Mouse (Mus musculus) macrophage (primary cell): ENCODE measurements around the gene Grb7. TPM values are rescaled to one million over a fixed set of nuclear protein-coding genes. Genes with fewer than 3 reads are reported as not detected.
A peak's percentile ranks its signal among the peaks of the same experiment; 100 is the strongest.

Source experiments
- H3K27ac ChIP-seq: fragments of 350-480 bp; formaldehyde crosslinking; 2 replicates; pipeline ENCODE4 v1.9.0; 2021
- H3K36me3 ChIP-seq: fragments of 350-480 bp; formaldehyde crosslinking; 2 replicates; pipeline ENCODE4 v1.9.0; 2021; ENCODE audit errors: inconsistent target
- H3K4me3 ChIP-seq: fragments of 350-480 bp; formaldehyde crosslinking; 2 replicates; pipeline ENCODE4 v1.9.0; 2021; ENCODE audit errors: inconsistent target
- H3K79me2 ChIP-seq: fragments of 350-480 bp; formaldehyde crosslinking; 2 replicates; pipeline ENCODE4 v1.9.0; 2021; ENCODE audit errors: inconsistent target
- WGBS: methylation state at CpG from one replicate; pipeline ENCODE4 v1.1.7; 2026; ENCODE audit warnings: inconsistent platforms; ENCODE audit not compliant: missing documents; 5-methylcytosine and 5-hydroxymethylcytosine counted together
- polyA plus RNA-seq: library from polyadenylated mRNA; stranded (reverse); fragments of 250-400 nt; gene quantifications from 3 replicates; pipeline ENCODE4 v1.2.4, GENCODE M21; 2018; ENCODE audit warnings: inconsistent platforms

Gene Grb7
- polyA plus RNA-seq, 1 experiment from 2014 or later: 0.06 TPM

- no peaks in the 10 kb centered on the region for H3K79me2 ChIP-seq
- no peaks in the 10 kb centered on the region for H3K36me3 ChIP-seq
- H3K27ac ChIP-seq: no peak overlapping the region
- WGBS: 81% methylated on average over 2 of the region's 5 CpGs
- no peak overlapping the region for H3K4me3 ChIP-seq
Measured at GRCm38 (mm10) chr11:98428436-98428835, 17.8 kb upstream of the Grb7 start.

- WGBS: 81% methylated on average over 9 of the region's 9 CpGs
- no peak overlapping the region for H3K4me3 ChIP-seq
Measured at GRCm38 (mm10) chr11:98431743-98432502, 14.3 kb upstream of the Grb7 start.

DNA sequence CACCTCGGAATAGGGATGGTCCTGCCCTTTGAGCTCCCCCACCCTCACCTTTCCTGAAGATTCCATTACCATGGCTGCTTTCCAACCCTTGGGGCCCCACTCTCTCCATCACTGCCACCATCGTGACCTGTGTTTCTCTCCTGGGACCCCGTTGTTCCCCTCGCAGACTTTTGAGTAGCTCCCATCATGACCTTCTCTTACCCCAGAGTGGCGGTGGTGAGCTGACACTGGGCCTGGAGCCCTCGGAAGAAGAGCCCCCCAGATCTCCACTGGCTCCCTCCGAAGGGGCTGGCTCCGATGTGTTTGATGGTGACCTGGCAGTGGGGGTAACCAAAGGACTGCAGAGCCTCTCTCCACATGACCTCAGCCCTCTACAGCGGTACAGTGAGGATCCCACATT is 10.5 kb upstream of the Grb7 start:
- 89% methylated on average over 9 of the region's 9 CpGs for WGBS
- no peaks in the 10 kb centered on the region for H3K79me2 ChIP-seq
- H3K36me3 ChIP-seq: no peaks in the 10 kb centered on the region
- no peak overlapping the region for H3K27ac ChIP-seq
- no peak overlapping the region for H3K4me3 ChIP-seq

More at GRCm38 (mm10) chr11:98431743-98432502, 14.3 kb upstream of the Grb7 start:
- H3K36me3 ChIP-seq: no peaks in the 10 kb centered on the region
- H3K79me2 ChIP-seq: no peaks in the 10 kb centered on the region
- H3K27ac ChIP-seq: no peak overlapping the region

DNA sequence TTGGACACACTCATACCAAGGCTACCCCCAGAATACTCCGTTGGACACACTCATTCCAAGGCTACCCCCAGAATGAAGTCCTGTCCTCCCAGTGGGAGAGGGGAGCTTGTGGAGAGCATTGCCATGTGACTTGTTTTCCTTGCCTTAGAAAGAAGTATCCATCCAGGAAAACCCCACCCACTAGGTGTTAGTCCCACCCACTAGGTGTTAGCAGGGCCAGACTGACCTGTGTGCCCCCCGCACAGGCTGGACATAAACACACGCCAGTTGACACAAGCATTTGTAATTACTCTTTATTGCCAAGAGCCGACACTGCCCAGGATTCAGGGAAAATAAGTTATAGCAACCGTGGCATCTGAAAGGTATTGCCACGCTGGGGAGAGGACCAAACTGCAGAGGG is 8.8 kb upstream of the Grb7 start:
- H3K79me2 ChIP-seq: no peaks in the 10 kb centered on the region
- H3K4me3 ChIP-seq: no peak overlapping the region
- 92% methylated on average over 6 of the region's 6 CpGs for WGBS
- H3K27ac ChIP-seq: no peak overlapping the region
- H3K36me3 ChIP-seq: no peaks in the 10 kb centered on the region

DNA sequence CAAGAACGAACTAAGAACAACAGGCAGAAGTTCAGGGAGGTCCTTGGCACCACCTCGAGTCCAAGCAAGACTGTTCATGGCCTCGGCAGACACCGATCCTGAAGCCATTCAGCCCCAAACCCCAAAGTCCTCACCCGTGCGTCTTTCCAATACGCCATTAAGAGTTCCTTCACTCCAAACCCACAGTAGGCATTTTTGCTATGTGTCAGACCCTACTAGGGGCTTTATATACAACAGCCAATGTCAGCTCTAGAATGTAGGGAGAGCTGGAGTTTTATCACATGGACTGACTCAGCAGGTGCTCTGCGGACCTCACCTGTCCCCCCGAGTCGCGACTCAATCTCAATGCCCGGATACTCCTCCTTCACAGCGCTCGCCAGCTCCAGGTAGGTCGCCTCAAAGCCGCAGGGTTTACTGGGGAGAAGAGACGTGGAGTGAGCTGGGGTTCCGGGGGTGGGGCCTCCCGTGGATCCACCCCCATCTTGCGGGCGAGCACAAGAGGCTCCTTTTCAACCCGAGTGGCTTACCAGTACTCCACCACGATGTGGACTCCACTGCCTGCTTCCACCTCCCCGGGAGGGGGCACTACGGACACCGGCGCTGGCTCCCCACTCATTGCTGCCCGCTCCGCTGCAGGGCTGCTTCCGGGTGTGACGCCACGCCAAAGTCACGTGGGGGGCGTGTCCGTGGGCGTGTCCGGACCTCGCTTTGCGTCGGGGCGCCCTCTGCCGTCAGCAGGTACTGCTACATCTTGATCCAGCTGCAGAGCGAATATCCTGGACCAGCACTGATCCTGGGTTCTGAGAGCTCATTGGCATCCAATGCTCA is 7.6 kb upstream of the Grb7 start, which contains the start of gene Mien1:
TSS of gene Mien1 (minus strand) at position 661 of the 828 bp plus-strand sequence.
- 4% methylated on average over 43 of the region's 43 CpGs for WGBS
- Histone ChIP-seq H3K4me3 (peak within 1 kb of the TSS; percentile 88), H3K79me2 (no peaks in the 10 kb centered on the region), H3K36me3 (no peaks in the 10 kb centered on the region), H3K27ac (peak within 1 kb of the TSS; percentile 78)

DNA sequence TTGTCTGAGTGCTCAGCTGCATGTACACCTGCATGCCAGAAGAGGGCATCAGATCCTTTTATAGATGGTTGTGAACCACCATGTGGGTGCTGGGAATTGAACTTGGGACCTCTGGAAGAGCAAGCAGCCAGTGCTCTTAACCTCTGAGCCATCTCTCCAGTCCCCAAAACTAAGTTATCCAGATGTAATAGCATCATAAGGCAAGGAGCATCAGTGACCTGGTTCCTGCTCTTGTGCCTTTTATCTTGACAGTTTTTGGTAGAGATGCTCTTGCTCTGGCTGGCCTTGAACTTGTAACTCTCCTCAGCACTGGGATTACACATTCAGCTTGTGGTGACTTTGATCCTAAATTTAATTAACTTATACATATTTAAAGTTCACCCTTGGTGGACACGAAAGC is 2.5 kb upstream of the Grb7 start:
- Histone ChIP-seq H3K27ac (no peak overlapping the region), H3K4me3 (no peak overlapping the region), H3K79me2 (no peaks in the 10 kb centered on the region), H3K36me3 (no peaks in the 10 kb centered on the region)
- WGBS: 100% methylated on average over 1 of the region's 1 CpGs

GRCm38 (mm10) chr11:98445238-98445637 is 956 bp upstream of the Grb7 start:
- Histone ChIP-seq H3K79me2 (no peaks in the 10 kb centered on the region), H3K27ac (no peak overlapping the region), H3K36me3 (no peaks in the 10 kb centered on the region), H3K4me3 (no peak overlapping the region)
- 56% methylated on average over 1 of the region's 1 CpGs for WGBS

- no peak overlapping the region for H3K27ac ChIP-seq
- WGBS: 84% methylated on average over 4 of the region's 4 CpGs
- H3K4me3 ChIP-seq: no peak overlapping the region
Measured at GRCm38 (mm10) chr11:98445679-98446078, 515 bp upstream of the Grb7 start.

DNA sequence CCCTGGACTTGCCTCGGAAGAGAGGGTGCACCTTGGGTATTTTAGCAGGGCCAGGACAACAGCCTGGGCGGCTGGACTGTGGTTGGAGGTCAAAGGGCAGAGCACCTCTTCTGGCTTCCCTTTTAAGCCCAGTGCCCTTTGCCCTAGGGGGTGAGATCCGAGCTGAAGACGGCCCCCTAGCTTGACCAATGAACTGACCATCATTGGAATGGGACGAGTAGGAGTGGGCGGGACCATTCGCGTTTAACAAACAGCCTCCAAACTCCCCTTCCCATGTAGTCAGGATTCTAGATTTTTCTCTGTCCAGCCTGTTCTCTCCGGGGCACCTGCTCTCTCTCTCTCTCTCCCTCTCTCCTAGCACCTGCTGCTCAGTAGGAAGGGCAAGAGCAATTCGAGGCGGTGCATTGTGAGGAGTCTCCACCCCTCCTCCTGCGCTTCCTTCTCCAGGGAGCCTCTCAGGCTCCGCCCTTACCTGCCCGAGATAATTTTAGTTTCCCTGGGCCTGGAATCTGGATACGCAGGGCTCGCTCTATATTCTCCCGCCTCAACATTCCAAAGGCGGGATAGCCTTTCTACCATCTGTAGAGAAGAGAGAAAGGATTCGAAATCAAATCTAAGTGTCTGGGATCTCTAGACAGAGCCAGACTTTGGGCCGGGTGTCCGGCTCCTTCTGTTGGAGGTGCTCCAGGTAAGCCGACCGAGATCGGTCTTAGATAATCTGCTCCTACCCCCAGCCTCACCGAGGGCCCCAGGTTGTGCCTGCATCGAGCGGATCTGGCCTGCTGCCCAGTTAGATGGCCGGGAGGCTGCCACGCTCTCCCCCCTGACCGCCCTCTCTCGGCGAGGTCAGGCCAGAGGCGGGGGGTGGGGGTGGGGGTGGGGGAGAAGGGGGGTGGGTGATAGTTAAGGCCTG is 624 bp downstream of the Grb7 start:
- no peaks in the 10 kb centered on the region for H3K79me2 ChIP-seq
- no peak overlapping the region for H3K4me3 ChIP-seq
- no peak overlapping the region for H3K27ac ChIP-seq
- WGBS: 16% methylated on average over 28 of the region's 33 CpGs
- no peaks in the 10 kb centered on the region for H3K36me3 ChIP-seq

More at GRCm38 (mm10) chr11:98445679-98446078, 515 bp upstream of the Grb7 start:
- H3K36me3 ChIP-seq: no peaks in the 10 kb centered on the region
- H3K79me2 ChIP-seq: no peaks in the 10 kb centered on the region

DNA sequence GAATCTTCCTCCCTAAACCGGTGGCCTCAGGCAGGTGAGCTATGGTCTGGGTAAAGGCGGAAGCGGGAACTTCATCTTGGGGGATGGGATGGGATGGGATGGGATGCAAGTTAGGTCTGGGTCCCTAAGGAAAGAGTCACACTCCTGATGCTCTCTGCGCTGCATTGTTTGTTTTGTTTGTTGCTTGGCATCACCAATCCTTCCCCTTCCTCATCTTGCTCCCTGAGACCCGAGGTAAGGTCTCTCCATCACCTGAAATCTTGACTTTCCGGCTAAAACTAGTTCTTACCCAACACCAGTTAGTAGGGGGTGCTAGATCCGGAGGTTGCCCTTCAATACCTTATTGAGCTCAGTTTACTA is 1.3 kb downstream of the Grb7 start:
- H3K79me2 ChIP-seq: no peaks in the 10 kb centered on the region
- 56% methylated on average over 6 of the region's 7 CpGs for WGBS
- no peak overlapping the region for H3K27ac ChIP-seq
- H3K4me3 ChIP-seq: no peak overlapping the region
- H3K36me3 ChIP-seq: no peaks in the 10 kb centered on the region

- Histone ChIP-seq H3K27ac (no peak overlapping the region), H3K4me3 (no peak overlapping the region)
- 42% methylated on average over 9 of the region's 13 CpGs for WGBS
Measured at GRCm38 (mm10) chr11:98448191-98448790, 2.1 kb downstream of the Grb7 start.

GRCm38 (mm10) chr11:98449419-98449818 is 3.2 kb downstream of the Grb7 start:
- H3K4me3 ChIP-seq: no peak overlapping the region
- no peak overlapping the region for H3K27ac ChIP-seq
- WGBS: 89% methylated on average over 3 of the region's 3 CpGs
- no peaks in the 10 kb centered on the region for H3K36me3 ChIP-seq
- H3K79me2 ChIP-seq: no peaks in the 10 kb centered on the region

More at GRCm38 (mm10) chr11:98448191-98448790, 2.1 kb downstream of the Grb7 start:
- H3K36me3 ChIP-seq: no peaks in the 10 kb centered on the region
- H3K79me2 ChIP-seq: no peaks in the 10 kb centered on the region

DNA sequence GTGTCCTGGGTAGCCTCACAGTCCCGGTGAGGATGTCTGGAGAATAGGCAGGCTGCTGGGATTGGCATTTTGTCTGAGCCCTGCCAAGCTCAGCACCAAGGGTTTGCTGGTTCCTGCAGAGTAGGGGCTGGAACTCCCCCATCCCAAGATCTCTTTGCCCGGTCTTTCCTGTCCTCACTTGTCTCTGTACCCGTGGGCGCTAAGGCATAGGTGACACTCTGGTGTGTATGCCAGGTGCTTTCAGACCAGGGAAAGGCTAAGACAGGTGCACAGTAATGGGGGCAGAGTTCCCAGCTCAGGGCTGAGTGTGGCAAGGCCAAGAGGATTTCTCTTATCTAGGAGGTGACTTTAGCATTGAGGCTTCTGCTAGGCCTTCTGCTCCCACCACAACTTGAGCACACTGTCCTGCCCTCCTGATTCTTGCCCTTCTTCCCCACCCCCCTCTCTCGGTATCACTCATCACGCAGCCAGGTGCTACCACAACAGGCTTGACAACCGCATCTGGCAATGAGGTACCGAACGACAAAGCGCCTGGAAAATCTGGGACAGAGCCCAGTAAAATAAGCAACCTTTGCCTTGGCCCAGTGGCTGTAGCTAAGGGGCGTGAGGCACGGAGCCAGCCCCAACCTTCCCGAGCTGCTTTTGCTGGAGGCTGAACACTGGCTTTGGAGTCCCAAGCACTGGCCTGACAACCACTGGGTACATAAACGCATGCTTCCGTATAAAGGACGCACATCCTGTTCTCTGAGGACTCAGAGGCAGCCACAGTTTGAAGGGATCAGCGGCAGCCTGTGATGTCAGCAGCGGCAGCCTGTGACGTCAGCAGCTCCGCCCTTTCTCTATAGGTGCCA is 4.0 kb downstream of the Grb7 start:
- H3K4me3 ChIP-seq: no peak overlapping the region
- H3K27ac ChIP-seq: no peak overlapping the region
- H3K79me2 ChIP-seq: no peaks in the 10 kb centered on the region
- WGBS: 86% methylated on average over 18 of the region's 20 CpGs
- no peaks in the 10 kb centered on the region for H3K36me3 ChIP-seq
